ENCODE assay signal across 9 mouse cellular contexts in genomic region chr13:57269614-57270013, GRCm38 (mm10).
DNase-seq lines count a peak whose midpoint lies in the region; ATAC-seq and TF ChIP-seq lines count a peak whose summit lies in the region.
"Had no signal": no experiment of that assay in that cellular context is flagged by ENCODE, and none has a peak within 500 bp of the region (broad histone marks: within the 10 kb centered on the region; RNA-seq: fewer than 3 reads in every experiment).

No protein-coding gene starts in this region.

- no peak for TF ChIP-seq POLR2A in embryonic fibroblast, embryonic 13.5 days (IDR thresholded peaks at IDR 0.05; ENCODE audit: low read depth, low read length)

- peak; percentile 33 to 43 for DNase-seq in left cerebral cortex, adult 2 months (ENCODE audit: extremely low spot score in 1 of 2, low spot score in 2 of 2)
- no peak for DNase-seq in left cerebral cortex, adult 11 months (ENCODE audit: low spot score)
- DNase-seq in adrenal gland, postnatal 10 days = peak; percentile 50
- peak; percentile 62 for DNase-seq in hindlimb bud, embryonic 11.5 days (ENCODE audit: extremely low spot score, low read depth, low spot score)
- peak; percentile 47 for DNase-seq in liver, embryonic 11.5 days (ENCODE audit: low spot score)
- no peak for DNase-seq in ovary, adult 18-20 months (ENCODE audit: low spot score)

- TF ChIP-seq CTCF in left cerebral cortex, adult 2 months (IDR thresholded peaks at IDR 0.05) = peak; percentile 80
- TF ChIP-seq CTCF in embryonic fibroblast, embryonic 13.5 days (IDR thresholded peaks at IDR 0.05; ENCODE audit: borderline replicate concordance, insufficient read depth, low read length) = peak; percentile 92

- H3K4me2 ChIP-seq in liver, embryonic 11.5 days = no peak overlapping the region
- no peak overlapping the region for H3K4me2 ChIP-seq in neural tube, embryonic 15.5 days

- intact Hi-C loops in left cerebral cortex, adult 2 months (cut with DNase I) = loop anchor here (2.0 to 10.0 kb wide), 3 partner anchors 615 to 795 kb away; no protein-coding TSS in a partner anchor

- H3K4me3 ChIP-seq in left cerebral cortex, adult 2 months = no peak overlapping the region
- H3K4me3 ChIP-seq in embryonic fibroblast, embryonic 13.5 days (ENCODE audit: insufficient read depth, low read length) = no peak overlapping the region
- H3K4me3 ChIP-seq in liver, embryonic 11.5 days (ENCODE audit: low read depth, low read length) = no peak overlapping the region
- H3K4me3 ChIP-seq in neural tube, embryonic 15.5 days (replicated peaks) = no peak overlapping the region
- H3K4me3 ChIP-seq: erythroblast, embryonic 14.5 days had no signal

- H3K27ac ChIP-seq in left cerebral cortex, adult 2 months = no peak overlapping the region
- no peak overlapping the region for H3K27ac ChIP-seq in embryonic fibroblast, embryonic 13.5 days (ENCODE audit: insufficient read depth, low read length)
- H3K27ac ChIP-seq in liver, embryonic 11.5 days (ENCODE audit: low read depth, low read length) = no peak overlapping the region
- H3K27ac ChIP-seq in neural tube, embryonic 15.5 days (replicated peaks) = no peak overlapping the region

- H3K9ac ChIP-seq in liver, embryonic 11.5 days (ENCODE audit: low read depth, low read length) = no peak overlapping the region
- no peak overlapping the region for H3K9ac ChIP-seq in neural tube, embryonic 15.5 days (replicated peaks)

- H3K9me3 ChIP-seq in liver, embryonic 11.5 days (ENCODE audit: control insufficient read depth, low read length) = no peaks in the 10 kb centered on the region
- H3K9me3 ChIP-seq in neural tube, embryonic 15.5 days (replicated peaks) = no peaks in the 10 kb centered on the region

- no peaks in the 10 kb centered on the region for H3K36me3 ChIP-seq in liver, embryonic 11.5 days (ENCODE audit: control insufficient read depth, insufficient read depth, low read length)
- H3K36me3 ChIP-seq in neural tube, embryonic 15.5 days = no peaks in the 10 kb centered on the region

- 11% methylated on average over 8 of the region's 8 CpGs for WGBS in liver, embryonic 11.5 days
- 15% methylated on average over 8 of the region's 8 CpGs for WGBS in neural tube, embryonic 15.5 days

- no peaks in the 10 kb centered on the region for H3K4me1 ChIP-seq in embryonic fibroblast, embryonic 13.5 days (ENCODE audit: control insufficient read depth, insufficient read depth, low read length)
- H3K4me1 ChIP-seq in liver, embryonic 11.5 days (replicated peaks; ENCODE audit: control insufficient read depth, insufficient read depth, low read length) = no peaks in the 10 kb centered on the region
- H3K4me1 ChIP-seq in neural tube, embryonic 15.5 days = no peaks in the 10 kb centered on the region

- no peaks in the 10 kb centered on the region for H3K27me3 ChIP-seq in liver, embryonic 11.5 days (replicated peaks; ENCODE audit: control insufficient read depth, insufficient read depth, low read length)
- H3K27me3 ChIP-seq in neural tube, embryonic 15.5 days (replicated peaks) = no peaks in the 10 kb centered on the region

- no peak for ATAC-seq in liver, embryonic 11.5 days (replicated peaks; ENCODE audit: low FRiP score)
- ATAC-seq in neural tube, embryonic 15.5 days (ENCODE audit: low FRiP score) = peak; percentile 86

Comparison
In these comparisons a context has a peak if more than half of its experiments do, and no peak if none do; other contexts are left out.
1. DNase-seq: peak in left cerebral cortex, adult 2 months (2 of 2), adrenal gland, postnatal 10 days (single experiment), hindlimb bud, embryonic 11.5 days (single experiment) and liver, embryonic 11.5 days (single experiment); none in left cerebral cortex, adult 11 months (single experiment) and ovary, adult 18-20 months (single experiment).